Mouse (Mus musculus): ENCODE data around the gene Aqp6. TPM values are rescaled to one million over a fixed set of nuclear protein-coding genes. Genes with fewer than 3 reads are reported as not detected.

Gene Aqp6
- polyA plus RNA-seq, 1 experiment from 2014 or later, result not detected

DNA sequence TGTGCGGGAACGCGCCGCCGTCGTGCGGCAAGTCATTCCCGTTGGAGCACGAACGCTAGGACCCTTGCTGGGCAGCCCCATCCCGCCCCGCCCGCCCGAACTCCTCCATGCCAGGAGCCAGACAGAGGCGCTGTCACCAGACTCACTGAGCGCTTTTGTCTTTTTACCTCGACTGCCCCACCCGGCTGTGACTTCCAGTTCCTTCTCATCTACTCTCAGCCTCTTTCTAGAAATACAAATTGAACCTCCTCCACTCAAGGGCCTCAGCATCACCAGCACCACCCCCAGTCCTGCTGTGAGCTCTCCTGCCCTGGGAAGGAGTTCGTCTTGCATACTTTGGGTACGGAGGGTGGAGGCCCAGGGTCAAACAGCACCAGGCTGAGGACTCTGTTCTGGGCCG, 52.7 kb downstream of the Aqp6 start:
- H3K9ac ChIP-seq (ENCODE audit: low read depth, low read length), result peak overlapping the region; percentile 31; the same call in 1 of the 2 replicates
- WGBS (ENCODE audit: insufficient replicate concordance), result 4% methylated on average over 21 of the region's 21 CpGs
- no peak for ATAC-seq (replicated peaks; ENCODE audit: insufficient number of reproducible peaks, low FRiP score, low TSS enrichment)

More for the DNA sequence above, 52.7 kb downstream of the Aqp6 start:
- no peak overlapping the region for H3K27ac ChIP-seq (ENCODE audit: low read depth, low read length)
- peaks cover 29% of the 10 kb centered on the region for H3K27me3 ChIP-seq (ENCODE audit: control insufficient read depth, insufficient read depth, low read length)
- H3K9me3 ChIP-seq (replicated peaks; ENCODE audit: control insufficient read depth, low read length), result no peaks in the 10 kb centered on the region
- H3K4me1 ChIP-seq (ENCODE audit: control insufficient read depth, insufficient read depth, low read length), result peaks cover 27% of the 10 kb centered on the region
- peak overlapping the region; percentile 29 for H3K4me3 ChIP-seq (ENCODE audit: low read depth, low read length)
- H3K4me2 ChIP-seq, result peak overlapping the region; percentile 66
- H3K36me3 ChIP-seq (ENCODE audit: control insufficient read depth, insufficient read depth, low read length), result no peaks in the 10 kb centered on the region

Other genes with a start within 250 kb of the Aqp6 start
- gene Fmnl3, start 230.9 kb upstream of the Aqp6 start, polyA plus RNA-seq (2014; fragmentation: Nextera tagmentation; extraction: Ambion mirVana), result 11.0 and 11.4 TPM in 2 replicates
- gene Tmbim6, start 208.5 kb upstream of the Aqp6 start, polyA plus RNA-seq (2014; fragmentation: Nextera tagmentation; extraction: Ambion mirVana), result 233 and 290 TPM in 2 replicates
- gene Nckap5l, start 143.7 kb upstream of the Aqp6 start, polyA plus RNA-seq (2014; fragmentation: Nextera tagmentation; extraction: Ambion mirVana), result 9.0 and 9.1 TPM in 2 replicates
- gene Bcdin3d, start 126.7 kb upstream of the Aqp6 start, polyA plus RNA-seq (2014; fragmentation: Nextera tagmentation; extraction: Ambion mirVana), result 11.9 TPM in 2 replicates
- gene Faim2, start 73.2 kb upstream of the Aqp6 start, polyA plus RNA-seq (2014; fragmentation: Nextera tagmentation; extraction: Ambion mirVana), result 0.40 and 0.51 TPM in 2 replicates
- not detected in 2 replicates for gene Aqp2, start 22.3 kb upstream of the Aqp6 start, polyA plus RNA-seq (2014; fragmentation: Nextera tagmentation; extraction: Ambion mirVana)
- gene Aqp5, start 10.6 kb upstream of the Aqp6 start, polyA plus RNA-seq (2014; fragmentation: Nextera tagmentation; extraction: Ambion mirVana), result 1.6 and 1.9 TPM in 2 replicates
- gene Racgap1, start 50.3 kb downstream of the Aqp6 start, polyA plus RNA-seq (2014; fragmentation: Nextera tagmentation; extraction: Ambion mirVana), result 91.8 and 126 TPM in 2 replicates
- 1.8 and 2.1 TPM in 2 replicates for gene Asic1, start 69.0 kb downstream of the Aqp6 start, polyA plus RNA-seq (2014; fragmentation: Nextera tagmentation; extraction: Ambion mirVana)
- gene Smarcd1, start 100.7 kb downstream of the Aqp6 start, polyA plus RNA-seq (2014; fragmentation: Nextera tagmentation; extraction: Ambion mirVana), result 24.8 and 26.6 TPM in 2 replicates
- gene Gm17349, start 104.1 kb downstream of the Aqp6 start, polyA plus RNA-seq (2014; fragmentation: Nextera tagmentation; extraction: Ambion mirVana), result not detected in 2 replicates
- 0.62 and 0.63 TPM in 2 replicates for gene Gpd1, start 116.1 kb downstream of the Aqp6 start, polyA plus RNA-seq (2014; fragmentation: Nextera tagmentation; extraction: Ambion mirVana)
- gene Cox14, start 124.2 kb downstream of the Aqp6 start, polyA plus RNA-seq (2014; fragmentation: Nextera tagmentation; extraction: Ambion mirVana), result 176 and 187 TPM in 2 replicates
- 52.7 and 56.1 TPM in 2 replicates for gene Cers5, start 171.5 kb downstream of the Aqp6 start, polyA plus RNA-seq (2014; fragmentation: Nextera tagmentation; extraction: Ambion mirVana)

Measured in heart, embryonic 11.5 days (tissue).